Mouse (Mus musculus) heart, postnatal 0 days (tissue): ENCODE measurements around the gene Ablim2.

ENCODE experiments used
- CTCF ChIP-seq: IDR thresholded peaks from 2 replicates; pipeline ENCODE4 v1.5.1; 2016; ENCODE audit warnings: antibody characterized with exemption, control low read depth, low read depth
- EP300 ChIP-seq: IDR thresholded peaks from 2 replicates; pipeline ENCODE4 v1.6.1; 2016; ENCODE audit warnings: antibody characterized with exemption, low read depth

DNA sequence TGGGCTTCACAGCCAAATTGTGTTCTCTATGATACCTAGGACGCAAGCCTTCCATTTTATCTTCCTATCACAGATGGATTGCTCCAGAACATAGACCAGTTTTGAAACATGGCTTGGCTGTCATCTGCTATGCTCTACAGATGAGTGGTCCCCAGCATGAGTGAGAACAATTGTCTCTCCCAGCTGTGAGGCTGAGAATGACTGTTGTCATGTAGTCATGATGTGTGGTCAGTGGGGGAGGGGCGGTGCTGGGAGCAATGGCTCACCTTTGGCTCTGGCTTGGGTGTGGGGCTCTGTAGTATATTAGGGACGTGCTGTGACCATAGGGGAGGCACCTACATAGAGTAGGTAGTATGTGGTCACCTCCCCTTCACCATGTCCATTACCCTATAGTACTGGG is 60.2 kb downstream of the Ablim2 start:
- no peak for TF ChIP-seq CTCF
- no peak for TF ChIP-seq EP300
